Mouse (Mus musculus) olfactory bulb, adult 2 months (tissue): Measurements from ENCODE around the gene Teddm1a.

Experiments used
- CTCF ChIP-seq: fragments of 200-500 bp; IDR thresholded peaks from 2 replicates; pipeline ENCODE4 v1.5.1; 2012; ENCODE audit warnings: low read depth, mild to moderate bottlenecking, low read length, moderate library complexity; ENCODE audit not compliant: insufficient read depth
- POLR2A ChIP-seq: fragments of 200-500 bp; IDR thresholded peaks from 2 replicates; pipeline ENCODE4 v1.6.1; 2012; ENCODE audit warnings: mild to moderate bottlenecking, low read depth, low read length, moderate library complexity; ENCODE audit not compliant: insufficient read depth

DNA sequence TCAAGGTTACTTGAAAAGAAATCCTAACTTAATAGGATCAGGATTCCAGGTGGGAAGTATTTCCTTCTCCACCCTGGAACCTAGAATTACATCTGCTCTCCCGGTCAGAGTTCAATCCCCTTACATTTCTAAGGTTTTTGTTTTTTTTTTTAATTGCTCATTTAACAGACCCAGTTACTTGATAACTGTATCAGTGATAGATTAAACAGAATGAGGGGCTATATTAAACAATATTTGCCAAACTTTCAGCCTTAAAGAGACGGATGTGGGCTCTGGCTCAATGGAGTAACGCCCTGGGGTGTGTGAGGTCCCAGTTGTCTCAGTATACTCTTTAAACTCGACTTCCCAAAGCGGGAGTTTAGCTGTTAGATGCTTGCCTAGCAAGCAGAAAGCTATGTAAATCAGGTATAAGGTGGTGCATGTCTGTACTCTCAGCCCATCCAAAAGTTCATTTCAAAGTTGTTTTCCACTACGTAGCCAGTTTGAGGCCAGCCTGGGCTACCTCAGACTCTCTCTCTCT is 19.8 kb downstream of the Teddm1a start:
- TF ChIP-seq CTCF (no peak), POLR2A (no peak)
